ENCODE assay signal across 17 mouse cellular contexts in the genomic region with DNA sequence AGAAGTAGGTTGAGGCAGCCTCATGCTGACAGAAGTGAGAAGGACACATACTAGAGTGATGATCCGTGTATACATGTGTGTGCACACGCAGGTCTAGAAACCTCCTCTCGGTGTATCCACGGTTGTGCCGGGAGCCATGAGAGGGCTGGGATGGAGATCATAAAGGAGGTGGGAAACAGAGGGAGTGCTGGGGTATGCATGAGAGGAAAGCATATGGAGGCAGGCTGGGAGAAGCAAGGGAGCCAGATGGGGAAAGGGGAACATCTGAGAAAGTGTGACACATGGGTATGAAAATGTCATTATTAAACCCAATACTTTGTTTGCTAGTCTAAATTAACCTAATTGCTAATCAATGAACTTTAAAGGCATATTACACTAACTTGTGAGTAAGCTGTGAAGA.
"Had no signal": no experiment of that assay in that cellular context is flagged by ENCODE, and none has a peak within 500 bp of the region (broad histone marks: within the 10 kb centered on the region; RNA-seq: fewer than 3 reads in every experiment).

No protein-coding gene starts in this region.

- H3K27ac ChIP-seq: kidney, embryonic 15.5 days; limb, embryonic 12.5 days; liver, embryonic 13.5 days; lung, embryonic 15.5 days; macrophage; midbrain, embryonic 15.5 days; neural tube, embryonic 12.5 days; stomach, embryonic 15.5 days had no signal

- H3K27me3 ChIP-seq: kidney, embryonic 15.5 days; limb, embryonic 12.5 days; liver, embryonic 13.5 days; lung, embryonic 15.5 days; megakaryocyte, embryonic 14.5 days; midbrain, embryonic 15.5 days; neural tube, embryonic 12.5 days; stomach, embryonic 15.5 days had no signal

- H3K4me1 ChIP-seq: kidney, embryonic 15.5 days; limb, embryonic 12.5 days; midbrain, embryonic 15.5 days; neural tube, embryonic 12.5 days; stomach, embryonic 15.5 days had no signal

- DNase-seq: kidney, adult 2 months; kidney, postnatal 14 days; liver; liver, embryonic 13.5 days; liver, postnatal 0 days; lung, postnatal 14 days; thymus, adult 2 months; thymus, postnatal 25 days had no signal

- H3K4me2 ChIP-seq: kidney, embryonic 15.5 days; limb, embryonic 12.5 days; liver, embryonic 13.5 days; lung, embryonic 15.5 days; midbrain, embryonic 11.5 days; midbrain, embryonic 15.5 days; neural tube, embryonic 12.5 days; stomach, embryonic 15.5 days had no signal

- H3K4me3 ChIP-seq: kidney, embryonic 15.5 days; limb, embryonic 12.5 days; liver, embryonic 13.5 days; lung, embryonic 15.5 days; megakaryocyte, embryonic 14.5 days; midbrain, embryonic 15.5 days; neural tube, embryonic 12.5 days; stomach, embryonic 15.5 days had no signal

- H3K9ac ChIP-seq: kidney, embryonic 15.5 days; limb, embryonic 12.5 days; liver, embryonic 13.5 days; liver, postnatal 0 days; lung, embryonic 15.5 days; midbrain, embryonic 15.5 days; neural tube, embryonic 12.5 days; stomach, embryonic 15.5 days had no signal

- H3K9me3 ChIP-seq: kidney, embryonic 15.5 days; limb, embryonic 12.5 days; liver, embryonic 13.5 days; lung, embryonic 15.5 days; megakaryocyte, embryonic 14.5 days; midbrain, embryonic 15.5 days; neural tube, embryonic 12.5 days; stomach, embryonic 15.5 days had no signal

- ATAC-seq: liver, postnatal 0 days; midbrain, embryonic 15.5 days had no signal
